Mouse (Mus musculus) limb, embryonic 11.5 days (tissue): ENCODE measurements around the gene Gm13289. TPM values are rescaled to one million over a fixed set of nuclear protein-coding genes. Genes with fewer than 3 reads are reported as not detected.
"Not testable (repeated sequence)": the region's sequence is repeated elsewhere in the genome, so short reads cannot be mapped to it uniquely, and the experiment has no call there.

ENCODE experiments used
- ATAC-seq: fragments of 200-750 bp; cut with Nextera tagmentation; 2 replicates; pipeline ENCODE4 v1.8.0; 2017; ENCODE audit warnings: low read depth; ENCODE audit not compliant: insufficient number of reproducible peaks, low FRiP score, low TSS enrichment
- DNase-seq: peaks from one replicate; pipeline ENCODE4 v3.0.0-alpha.2; 2015; ENCODE audit warnings: low spot score
- H3K27ac ChIP-seq: fragments of 300-500 bp; sonication (generic); replicated peaks from 2 replicates; pipeline ENCODE4 v1.5.1; 2014; ENCODE audit warnings: low read depth, mild to moderate bottlenecking, low read length
- H3K27me3 ChIP-seq: fragments of 300-500 bp; sonication (generic); 2 replicates; pipeline ENCODE4 v1.6.1; 2014; ENCODE audit warnings: mild to moderate bottlenecking, low read length, mixed read lengths; ENCODE audit not compliant: control insufficient read depth, insufficient read depth
- H3K36me3 ChIP-seq: fragments of 300-500 bp; sonication (generic); 2 replicates; pipeline ENCODE4 v1.6.1; 2014; ENCODE audit warnings: mild to moderate bottlenecking, low read length, moderate library complexity, mixed read lengths; ENCODE audit not compliant: control insufficient read depth, insufficient read depth
- H3K4me1 ChIP-seq: fragments of 300-500 bp; sonication (generic); 2 replicates; pipeline ENCODE4 v1.6.1; 2014; ENCODE audit warnings: low read length, mixed read lengths; ENCODE audit not compliant: control insufficient read depth, insufficient read depth
- H3K4me2 ChIP-seq: fragments of 300-500 bp; sonication (generic); 2 replicates; pipeline ENCODE4 v1.6.1; 2014; ENCODE audit warnings: low read depth, mild to moderate bottlenecking, moderate library complexity; ENCODE audit not compliant: severe bottlenecking
- H3K4me3 ChIP-seq: fragments of 300-500 bp; sonication (generic); 2 replicates; pipeline ENCODE4 v1.5.1; 2014; ENCODE audit warnings: low read depth, low read length
- H3K9ac ChIP-seq: fragments of 300-500 bp; sonication (generic); 2 replicates; pipeline ENCODE4 v1.6.1; 2014; ENCODE audit warnings: mild to moderate bottlenecking, low read length
- H3K9me3 ChIP-seq: fragments of 300-500 bp; sonication (generic); 2 replicates; pipeline ENCODE4 v1.6.1; 2016; ENCODE audit warnings: low read length; ENCODE audit not compliant: control insufficient read depth
- WGBS: fragments of 180-500 bp; shearing (Covaris S2); extraction: QIAGEN DNeasy Blood & Tissue Kit; methylation state at CpG from one replicate; pipeline ENCODE4 v1.1.7; 2014; 5-methylcytosine and 5-hydroxymethylcytosine counted together
- polyA plus RNA-seq: library from polyadenylated mRNA; unstranded; fragments of >200 nt; fragmentation: Nextera tagmentation; extraction: Ambion mirVana; gene quantifications from 2 replicates; pipeline ENCODE4 v1.2.1, GENCODE M21; 2014

Gm13289 gene
- polyA plus RNA-seq, 1 experiment from 2014 or later = not detected

DNA sequence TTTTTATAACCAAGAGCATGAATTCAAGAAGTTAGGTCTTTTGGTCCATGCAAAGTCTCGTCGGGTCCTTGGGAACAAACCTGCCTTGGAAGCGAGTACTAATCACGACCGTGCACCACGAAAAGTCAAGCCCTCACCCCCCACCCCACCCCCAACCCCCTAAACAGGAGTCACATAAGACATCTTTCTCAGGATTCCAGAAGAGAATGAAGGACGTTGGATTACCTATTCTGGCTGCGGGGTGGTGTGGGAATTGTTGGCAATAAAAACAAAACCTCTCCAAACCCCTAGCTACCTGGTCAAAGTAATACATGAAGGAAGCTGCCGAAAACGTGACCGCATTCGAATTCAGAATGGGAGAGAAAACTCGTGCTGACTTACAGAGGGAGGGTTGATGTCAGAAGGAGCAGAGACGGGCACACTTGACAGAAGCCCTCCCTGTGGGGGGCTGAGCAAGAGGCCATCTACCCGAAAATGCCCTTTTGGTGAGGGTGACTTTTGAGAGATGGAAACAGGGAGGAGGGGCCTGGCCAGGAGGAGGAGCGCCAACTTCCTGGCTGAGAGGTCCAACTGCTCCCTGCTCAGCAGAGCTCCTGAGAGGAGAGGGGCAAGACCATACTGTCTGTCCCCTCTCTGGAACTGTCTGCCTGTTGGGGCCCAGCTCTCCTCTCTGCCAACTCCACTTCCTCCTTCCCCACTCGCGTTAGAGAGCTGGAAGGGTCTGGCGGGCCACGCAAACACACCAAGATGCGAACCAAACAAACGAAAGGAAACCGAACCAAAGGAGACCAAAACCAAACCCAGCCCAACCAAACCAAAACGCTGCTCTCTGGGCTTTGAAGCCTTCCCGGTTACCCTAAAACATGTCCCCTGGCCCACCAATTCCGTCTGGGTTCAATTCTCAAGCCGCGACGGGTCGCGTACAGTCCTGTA, 19.9 kb upstream of the Gm13289 start:
- Histone ChIP-seq H3K4me3 (peak overlapping the region; percentile 37), H3K4me2 (peak overlapping the region; percentile 61), H3K9ac (peak overlapping the region; percentile 60), H3K27ac (peak overlapping the region; percentile 77)
- DNase-seq = peak; percentile 58
- not testable (repeated sequence) for H3K27me3 ChIP-seq, H3K4me1 ChIP-seq, H3K36me3 ChIP-seq, H3K9me3 ChIP-seq, ATAC-seq
- WGBS = 14% methylated on average over 28 of the region's 31 CpGs

DNA sequence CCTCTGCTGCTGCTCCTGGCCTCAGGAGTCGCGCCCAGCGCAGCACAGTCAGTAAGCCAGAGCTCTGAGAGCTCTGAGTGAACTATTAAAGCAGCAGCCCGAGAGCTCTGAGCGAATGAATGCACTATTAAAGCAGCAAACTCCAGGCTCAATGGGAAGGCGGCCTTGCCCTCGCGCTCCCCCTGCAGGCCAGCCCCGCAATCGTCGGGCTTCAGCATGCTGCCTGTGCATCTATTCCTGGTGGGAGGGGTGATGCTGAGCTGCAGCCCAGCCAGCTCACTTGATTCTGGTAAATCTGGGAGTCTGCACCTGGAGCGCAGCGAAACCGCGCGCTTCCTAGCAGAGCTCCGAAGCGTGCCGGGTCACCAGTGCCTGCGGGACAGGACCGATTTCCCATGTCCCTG, 19.1 kb upstream of the Gm13289 start:
- ATAC-seq (peak; percentile 99), DNase-seq (peak; percentile 85)
- not testable (repeated sequence) for H3K9me3 ChIP-seq, H3K36me3 ChIP-seq, H3K27me3 ChIP-seq, H3K4me1 ChIP-seq
- peak overlapping the region; percentile 77 for H3K27ac ChIP-seq
- under 1% methylated on average over 11 of the region's 21 CpGs for WGBS
- peak overlapping the region; percentile 60; the same call in 1 of the 2 replicates for H3K9ac ChIP-seq
- peak overlapping the region; percentile 37 for H3K4me3 ChIP-seq
- peak overlapping the region; percentile 61 for H3K4me2 ChIP-seq

DNA sequence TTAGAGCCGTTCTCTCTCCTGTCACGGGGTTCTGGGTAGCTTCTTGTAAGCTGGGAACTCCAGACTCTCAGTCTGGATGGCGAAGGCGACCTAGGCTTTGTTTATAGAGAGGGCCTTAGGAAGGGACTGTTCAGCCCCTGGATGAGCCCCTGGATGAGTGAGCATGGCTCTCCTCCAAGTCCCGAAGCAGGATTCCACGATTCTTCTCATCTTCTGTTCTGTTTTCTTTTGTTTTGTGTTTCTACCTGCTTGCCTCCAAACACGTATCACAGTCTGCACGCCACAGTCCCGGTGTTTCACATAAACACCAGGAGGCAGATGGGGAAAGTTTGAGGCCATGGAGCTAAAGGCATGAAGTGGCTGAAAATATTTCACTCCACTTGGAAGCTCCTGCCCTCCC, 18.0 kb upstream of the Gm13289 start:
- H3K27ac ChIP-seq, H3K27me3 ChIP-seq, ATAC-seq, H3K4me1 ChIP-seq, H3K4me2 ChIP-seq, DNase-seq, H3K9ac ChIP-seq, H3K36me3 ChIP-seq, H3K4me3 ChIP-seq, H3K9me3 ChIP-seq: not testable (repeated sequence)
- WGBS = 88% methylated on average over 9 of the region's 9 CpGs

DNA sequence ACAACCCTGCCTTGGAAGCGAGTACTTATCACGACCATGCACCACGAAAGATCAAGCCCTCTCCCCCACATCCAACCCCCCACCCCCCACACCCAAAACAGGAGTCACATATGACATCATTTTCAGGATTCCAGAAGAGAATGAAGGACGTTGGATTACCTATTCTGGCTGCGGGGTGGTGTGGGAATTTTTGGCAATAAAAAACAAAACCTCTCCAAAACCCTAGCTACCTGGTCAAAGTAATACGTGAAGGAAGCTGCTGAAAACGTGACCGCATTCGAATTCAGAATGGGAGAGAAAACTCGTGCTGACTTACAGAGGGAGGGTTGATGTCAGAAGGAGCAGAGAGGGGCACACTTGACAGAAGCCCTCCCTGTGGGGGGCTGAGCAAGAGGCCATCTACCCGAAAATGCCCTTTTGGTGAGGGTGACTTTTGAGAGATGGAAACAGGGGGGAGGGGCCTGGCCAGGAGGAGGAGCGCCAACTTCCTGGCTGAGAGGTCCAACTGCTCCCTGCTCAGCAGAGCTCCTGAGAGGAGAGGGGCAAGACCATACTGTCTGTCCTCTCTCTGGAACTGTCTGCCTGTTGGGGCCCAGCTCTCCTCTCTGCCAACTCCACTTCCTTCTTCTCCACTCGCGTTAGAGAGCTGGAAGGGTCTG, 17.0 kb upstream of the Gm13289 start, which contains the start of gene Gm13283:
TSS of gene Gm13283 (plus strand) at position 510 of the 659 bp plus-strand sequence.
- H3K4me1 ChIP-seq, H3K27ac ChIP-seq, H3K9me3 ChIP-seq, ATAC-seq, H3K4me3 ChIP-seq, H3K27me3 ChIP-seq, H3K9ac ChIP-seq, H3K36me3 ChIP-seq, DNase-seq: not testable (repeated sequence)
- H3K4me2 ChIP-seq = peak within 1 kb of the TSS; percentile 17; the same call in 1 of the 2 replicates
- WGBS = 26% methylated on average over 6 of the region's 14 CpGs

DNA sequence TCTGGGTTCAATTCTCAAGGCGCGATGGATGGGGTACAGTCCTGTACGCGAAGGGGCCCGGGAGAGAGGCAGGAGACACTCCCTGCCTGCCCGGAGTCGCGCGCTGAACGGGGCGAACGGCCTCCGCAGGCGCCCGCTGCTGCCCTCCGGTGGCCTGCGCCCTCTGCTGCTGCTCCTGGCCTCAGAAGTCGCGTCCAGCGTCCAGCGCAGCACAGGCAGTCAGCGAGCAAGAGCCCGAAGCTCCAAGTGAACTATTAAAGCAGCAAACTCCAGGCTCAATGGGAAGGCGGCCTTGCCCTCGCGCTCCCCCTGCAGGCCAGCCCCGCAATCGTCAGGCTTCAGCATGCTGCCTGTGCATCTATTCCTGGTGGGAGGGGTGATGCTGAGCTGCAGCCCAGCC, 16.3 kb upstream of the Gm13289 start:
- WGBS = under 1% methylated on average over 17 of the region's 28 CpGs
- peak; percentile 76 for DNase-seq
- H3K27ac ChIP-seq, H3K27me3 ChIP-seq, H3K9ac ChIP-seq, H3K4me3 ChIP-seq, H3K4me1 ChIP-seq, H3K36me3 ChIP-seq, H3K9me3 ChIP-seq, ATAC-seq: not testable (repeated sequence)
- H3K4me2 ChIP-seq = peak overlapping the region; percentile 17; the same call in 1 of the 2 replicates

DNA sequence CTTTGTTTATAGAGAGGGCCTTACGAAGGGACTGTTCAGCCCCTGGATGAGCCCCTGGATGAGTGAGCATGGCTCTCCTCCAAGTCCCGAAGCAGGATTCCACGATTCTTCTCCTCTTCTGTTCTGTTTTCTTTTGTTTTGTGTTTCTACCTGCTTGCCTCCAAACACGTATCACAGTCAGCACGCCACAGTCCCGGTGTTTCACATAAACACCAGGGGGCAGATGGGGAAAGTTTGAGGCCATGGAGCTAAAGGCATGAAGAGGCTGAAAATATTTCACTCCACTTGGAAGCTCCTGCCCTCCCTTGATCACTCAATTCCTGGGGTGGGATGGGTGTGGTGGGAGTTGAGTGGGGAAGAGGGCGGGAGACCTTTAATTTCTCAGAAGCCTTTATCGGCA, 14.9 kb upstream of the Gm13289 start:
- not testable (repeated sequence) for ATAC-seq, H3K4me3 ChIP-seq
- WGBS = 69% methylated on average over 6 of the region's 8 CpGs

DNA sequence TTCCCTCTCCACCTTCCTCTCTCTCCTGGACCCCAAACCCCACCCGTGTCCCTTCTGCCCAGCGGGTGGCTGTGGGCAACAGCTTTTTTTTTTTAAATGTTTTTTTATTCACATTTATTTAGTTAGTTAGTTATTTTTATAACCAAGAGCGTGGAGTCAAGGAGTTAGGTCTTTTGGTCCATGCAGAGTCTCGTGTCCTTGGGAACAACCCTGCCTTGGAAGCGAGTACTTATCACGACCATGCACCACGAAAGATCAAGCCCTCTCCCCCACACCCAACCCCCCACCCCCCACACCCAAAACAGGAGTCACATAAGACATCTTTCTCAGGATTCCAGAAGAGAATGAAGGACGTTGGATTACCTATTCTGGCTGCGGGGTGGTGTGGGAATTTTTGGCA, 14.4 kb upstream of the Gm13289 start:
- H3K9ac ChIP-seq, H3K27me3 ChIP-seq, DNase-seq, H3K4me3 ChIP-seq, ATAC-seq, H3K4me1 ChIP-seq, H3K9me3 ChIP-seq, H3K4me2 ChIP-seq, H3K36me3 ChIP-seq, H3K27ac ChIP-seq: not testable (repeated sequence)
- WGBS = 55% methylated on average over 9 of the region's 9 CpGs

More for the DNA sequence above, 14.9 kb upstream of the Gm13289 start:
- H3K27ac ChIP-seq, H3K4me2 ChIP-seq, H3K27me3 ChIP-seq, H3K9me3 ChIP-seq, H3K4me1 ChIP-seq, H3K9ac ChIP-seq, DNase-seq, H3K36me3 ChIP-seq: not testable (repeated sequence)

DNA sequence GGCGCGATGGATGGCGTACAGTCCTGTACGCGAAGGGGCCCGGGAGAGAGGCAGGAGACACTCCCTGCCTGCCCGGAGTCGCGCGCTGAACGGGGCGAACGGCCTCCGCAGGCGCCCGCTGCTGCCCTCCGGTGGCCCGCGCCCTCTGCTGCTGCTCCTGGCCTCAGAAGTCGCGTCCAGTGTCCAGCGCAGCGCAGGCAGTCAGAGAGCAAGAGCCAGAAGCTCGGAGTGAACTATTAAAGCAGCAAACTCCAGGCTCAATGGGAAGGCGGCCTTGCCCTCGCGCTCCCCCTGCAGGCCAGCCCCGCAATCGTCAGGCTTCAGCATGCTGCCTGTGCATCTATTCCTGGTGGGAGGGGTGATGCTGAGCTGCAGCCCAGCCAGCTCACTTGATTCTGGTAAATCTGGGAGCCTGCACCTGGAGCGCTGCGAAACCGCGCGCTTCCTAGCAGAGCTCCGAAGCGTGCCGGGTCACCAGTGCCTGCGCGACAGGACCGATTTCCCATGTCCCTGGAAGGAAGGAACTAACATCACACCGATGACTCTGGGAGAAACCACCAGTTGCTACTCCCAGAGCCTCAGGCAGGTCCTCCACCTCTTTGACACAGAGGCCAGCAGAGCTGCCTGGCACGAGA, 13.2 kb upstream of the Gm13289 start:
- H3K4me1 ChIP-seq, H3K4me3 ChIP-seq, H3K27me3 ChIP-seq, H3K9ac ChIP-seq, H3K36me3 ChIP-seq, H3K27ac ChIP-seq, H3K9me3 ChIP-seq, ATAC-seq: not testable (repeated sequence)
- peak overlapping the region; percentile 25; the same call in 1 of the 2 replicates for H3K4me2 ChIP-seq
- WGBS = 3% methylated on average over 28 of the region's 42 CpGs
- DNase-seq = peak; percentile 72
